Mouse (Mus musculus) right cerebral cortex, postnatal 25 days (tissue): ENCODE measurements around the gene Larp4.

Source experiments
- DNase-seq: peaks from one replicate; pipeline ENCODE4 v3.0.0; 2022

Larp4 gene

GRCm38 (mm10) chr15:100006180-100006579, 36.3 kb downstream of the Larp4 start:
- DNase-seq: no peak

DNA sequence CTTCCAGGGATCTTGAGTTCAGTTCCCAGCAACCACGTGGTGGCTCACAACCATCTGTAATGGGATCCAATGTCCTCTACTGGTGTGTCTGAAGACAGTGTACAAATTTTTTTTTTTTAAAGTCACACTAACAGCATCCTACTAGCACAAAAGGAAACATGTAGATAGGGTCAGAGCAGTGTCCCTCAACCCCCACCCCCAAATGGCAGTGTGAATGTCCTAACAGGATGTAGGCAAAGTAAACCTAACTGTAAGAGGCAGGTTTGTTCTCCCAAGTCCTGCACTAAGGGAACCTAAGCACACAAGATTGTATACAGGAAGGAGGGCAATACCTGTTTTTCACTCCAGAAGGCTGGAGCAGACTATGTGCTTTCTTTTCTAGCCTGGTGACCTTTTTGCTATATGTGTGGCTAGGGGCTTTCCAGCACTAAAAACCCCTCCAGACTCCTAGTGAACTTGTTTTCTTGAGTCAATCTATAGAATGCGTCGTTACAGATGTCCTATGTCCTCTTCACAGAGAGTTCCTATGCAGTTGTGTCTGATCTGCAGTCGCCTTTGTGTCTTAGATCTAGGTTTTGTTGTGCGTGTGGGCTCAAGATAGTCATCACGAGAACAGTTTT, 48.5 kb downstream of the Larp4 start:
- no peak for DNase-seq

- DNase-seq: no peak
These were observed 51.3 kb downstream of the Larp4 start for GRCm38 (mm10) chr15:100021175-100021574.

GRCm38 (mm10) chr15:100022923-100023322, 53.1 kb downstream of the Larp4 start:
- DNase-seq: no peak

GRCm38 (mm10) chr15:100025076-100025834, 55.4 kb downstream of the Larp4 start:
- DNase-seq: peak; percentile 25

DNA sequence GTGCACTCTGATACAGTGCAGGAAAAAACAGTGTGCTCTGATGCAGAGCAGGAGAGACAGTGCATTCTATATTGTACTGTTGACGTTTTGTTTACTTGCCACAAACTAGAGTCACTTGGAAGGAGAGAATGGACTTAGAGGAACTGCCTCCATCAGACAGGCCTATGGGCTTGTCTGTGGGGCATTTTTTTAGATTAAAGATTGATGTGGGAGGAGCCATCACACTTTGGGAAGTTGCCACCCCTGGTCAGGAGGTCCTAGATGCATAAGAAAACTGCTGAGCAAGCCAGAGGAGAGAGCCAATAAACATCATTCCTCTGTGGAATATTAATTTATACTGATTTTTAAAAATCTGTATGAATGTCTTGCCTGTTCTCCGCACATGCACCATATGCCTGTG, 58.3 kb downstream of the Larp4 start:
- no peak for DNase-seq

DNA sequence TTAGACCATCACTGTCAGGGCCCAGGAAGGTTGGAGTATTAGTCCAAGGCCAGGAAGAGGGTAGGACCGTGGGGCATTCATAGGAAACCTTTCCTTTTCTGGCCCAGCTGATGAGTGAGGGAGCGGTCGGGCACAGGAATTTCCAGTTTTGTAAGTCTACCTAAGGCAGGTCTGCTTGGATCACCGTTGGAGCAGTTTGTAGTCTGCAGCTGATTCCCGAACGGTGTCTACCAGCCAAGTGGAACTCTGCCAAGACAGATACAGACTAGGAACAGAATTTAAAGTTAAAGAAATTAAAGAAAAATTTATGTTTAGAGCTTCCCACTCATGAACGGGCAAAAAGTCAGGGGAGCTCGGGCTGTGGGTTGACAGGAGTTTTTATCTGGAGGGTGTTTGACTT, 59.6 kb downstream of the Larp4 start:
- peak; percentile 24 for DNase-seq

DNA sequence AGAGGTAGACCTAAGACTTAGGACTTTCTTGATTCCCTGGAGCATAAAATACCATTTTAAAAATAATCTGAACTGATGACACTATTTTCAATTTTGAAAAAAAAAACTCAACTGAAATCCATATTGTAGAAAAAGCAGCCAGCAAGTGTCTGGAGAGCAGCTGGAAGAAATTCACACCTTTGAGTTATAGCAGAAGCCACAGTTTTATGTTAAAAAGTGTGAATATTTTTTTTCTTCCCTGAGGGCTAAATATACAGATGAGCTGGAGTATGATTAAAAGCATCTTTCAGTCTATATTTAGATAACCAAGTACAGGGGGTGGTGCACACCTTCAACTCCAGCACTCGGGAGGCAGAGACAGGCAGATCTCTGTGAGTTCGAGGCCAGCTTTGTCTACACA, 60.0 kb downstream of the Larp4 start:
- DNase-seq: no peak

DNA sequence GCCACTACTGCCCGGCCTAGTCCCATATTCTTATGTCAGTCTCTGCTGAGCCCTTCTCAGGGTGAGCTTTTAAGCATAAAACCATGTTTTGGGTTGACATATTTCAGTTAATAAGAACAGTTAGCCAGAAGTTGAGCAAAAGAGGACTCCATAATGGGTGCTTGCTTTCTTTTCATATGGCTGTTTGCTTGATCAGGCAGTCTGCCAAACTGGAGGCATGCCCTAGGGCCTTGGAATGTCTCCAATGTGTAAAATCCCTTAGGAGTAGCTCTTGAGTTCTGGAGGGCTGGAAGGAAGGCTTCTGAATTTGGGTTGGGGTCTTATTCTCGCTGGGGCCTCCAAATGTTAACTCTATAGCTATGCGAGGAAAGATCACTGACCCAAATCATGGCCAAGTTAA, 62.7 kb downstream of the Larp4 start:
- no peak for DNase-seq

DNA sequence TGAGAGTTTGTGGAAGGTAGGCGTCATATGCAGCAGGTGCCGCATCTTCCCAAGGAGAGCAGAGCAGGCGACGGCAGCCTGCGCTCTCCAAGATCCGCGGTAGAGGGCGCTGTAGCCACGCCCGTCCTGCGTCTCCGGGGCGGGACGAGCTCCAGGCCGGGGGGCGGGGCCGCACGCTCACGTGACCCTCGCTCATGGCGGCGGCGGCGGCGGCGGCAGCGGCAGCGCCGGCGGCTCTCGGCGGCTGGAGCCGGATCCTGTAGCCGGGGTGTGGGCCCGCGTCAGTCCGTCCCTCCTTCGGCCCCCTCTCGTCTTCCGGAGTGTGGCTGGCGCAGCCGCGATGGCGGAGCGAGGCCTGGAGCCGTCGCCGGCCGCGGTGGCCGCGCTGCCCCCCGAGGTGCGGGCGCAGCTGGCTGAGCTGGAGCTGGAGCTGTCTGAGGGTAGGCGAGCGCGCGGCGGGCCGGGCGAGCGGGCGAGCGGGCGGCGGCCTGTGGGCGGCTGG, 68.7 kb downstream of the Larp4 start, which contains the start of gene Dip2b:
TSS of gene Dip2b (plus strand) at position 195 of the 502 bp plus-strand sequence.
- DNase-seq: peak; percentile 95

- DNase-seq: peak; percentile 58
These were observed 69.3 kb downstream of the Larp4 start for GRCm38 (mm10) chr15:100039001-100039701.

- peak; percentile 18 for DNase-seq
These were observed 70.8 kb downstream of the Larp4 start for GRCm38 (mm10) chr15:100040541-100041266.

DNA sequence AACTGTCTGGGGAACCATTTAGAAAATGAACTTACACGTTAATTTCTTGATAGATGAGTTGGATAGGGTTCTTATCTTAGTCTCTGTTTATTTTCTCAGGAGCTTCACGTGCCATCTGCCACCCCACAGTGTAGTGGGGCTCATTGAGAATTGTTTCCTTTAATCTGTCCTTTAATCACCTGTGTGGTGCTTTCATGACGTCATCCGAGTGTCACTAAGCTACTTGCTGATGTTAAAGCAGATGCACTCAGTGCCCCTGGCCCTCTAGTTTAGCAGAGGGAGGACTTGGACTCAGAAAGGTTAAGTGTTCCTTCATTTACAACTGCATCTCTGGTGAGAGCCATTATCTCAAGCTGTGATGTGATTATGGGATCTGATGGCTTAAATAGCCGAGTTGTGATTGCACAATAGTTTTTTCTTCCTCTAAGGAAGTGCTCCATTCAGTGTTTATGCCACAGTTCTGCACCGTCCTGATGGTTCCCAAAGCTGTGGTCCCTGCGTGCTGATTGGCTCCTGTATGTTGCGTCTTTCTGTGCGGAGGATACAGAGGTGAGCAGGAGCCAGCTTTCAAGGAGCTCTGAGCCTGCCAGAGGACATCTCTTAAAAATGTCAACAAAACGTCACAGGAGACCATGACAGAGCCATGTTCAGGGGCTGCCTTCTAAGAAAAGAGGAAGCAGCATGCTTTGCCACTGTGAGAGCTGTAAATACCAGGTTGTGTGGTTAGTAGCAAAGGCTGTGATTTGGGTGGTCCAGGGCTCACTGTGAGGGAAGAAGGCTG, 71.6 kb downstream of the Larp4 start:
- DNase-seq: no peak

- no peak for DNase-seq
These were observed 72.2 kb downstream of the Larp4 start for GRCm38 (mm10) chr15:100042048-100042400.

GRCm38 (mm10) chr15:100045576-100045975, 75.7 kb downstream of the Larp4 start:
- no peak for DNase-seq

GRCm38 (mm10) chr15:100049496-100050087, 79.7 kb downstream of the Larp4 start:
- DNase-seq: no peak

DNA sequence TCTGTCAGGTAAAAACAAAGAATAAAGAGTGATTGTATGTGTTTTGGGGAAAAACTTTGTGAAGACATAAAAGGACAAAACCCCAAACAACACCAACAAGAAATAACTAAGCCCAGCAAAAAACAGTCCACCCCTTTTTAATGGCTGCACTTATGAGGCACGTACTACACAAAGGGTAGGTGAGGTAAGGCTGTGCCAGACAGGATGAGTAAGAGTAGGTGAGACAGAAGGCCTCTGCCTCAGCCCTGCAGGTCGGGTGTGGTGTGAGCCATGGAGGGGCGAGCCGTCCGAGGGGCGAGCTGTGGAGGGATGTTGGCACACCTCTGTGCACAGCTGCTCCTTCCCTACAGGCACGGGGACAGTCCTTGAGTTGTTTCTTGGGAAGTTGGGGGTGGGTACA, 81.1 kb downstream of the Larp4 start:
- DNase-seq: no peak

GRCm38 (mm10) chr15:100052726-100053125, 82.9 kb downstream of the Larp4 start:
- DNase-seq: no peak

DNA sequence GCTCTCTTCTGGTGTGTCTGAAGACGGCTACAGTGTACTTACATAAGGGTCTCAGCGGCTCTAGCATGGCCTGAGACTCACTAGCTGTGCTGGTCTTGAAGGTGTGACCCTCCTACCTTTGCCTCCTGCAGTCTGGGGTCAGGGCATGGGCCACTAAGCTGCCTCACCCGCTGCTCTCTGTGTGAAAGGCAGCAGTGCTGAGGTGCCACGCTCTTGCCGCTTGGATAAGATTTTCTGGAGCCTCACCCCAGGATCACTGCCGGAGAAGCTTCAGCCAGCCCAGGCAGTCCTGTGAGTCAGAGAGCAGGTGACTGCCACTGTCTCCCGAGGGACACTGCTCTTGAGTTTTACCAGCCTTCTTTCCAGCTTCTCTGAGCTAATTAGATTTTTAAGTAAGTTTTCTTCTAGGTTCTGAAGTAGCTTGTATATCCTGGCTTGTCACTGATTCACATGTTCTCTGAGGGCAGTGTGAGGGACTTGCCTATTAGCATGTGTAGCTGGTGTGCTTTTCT, 86.6 kb downstream of the Larp4 start:
- DNase-seq: no peak

DNA sequence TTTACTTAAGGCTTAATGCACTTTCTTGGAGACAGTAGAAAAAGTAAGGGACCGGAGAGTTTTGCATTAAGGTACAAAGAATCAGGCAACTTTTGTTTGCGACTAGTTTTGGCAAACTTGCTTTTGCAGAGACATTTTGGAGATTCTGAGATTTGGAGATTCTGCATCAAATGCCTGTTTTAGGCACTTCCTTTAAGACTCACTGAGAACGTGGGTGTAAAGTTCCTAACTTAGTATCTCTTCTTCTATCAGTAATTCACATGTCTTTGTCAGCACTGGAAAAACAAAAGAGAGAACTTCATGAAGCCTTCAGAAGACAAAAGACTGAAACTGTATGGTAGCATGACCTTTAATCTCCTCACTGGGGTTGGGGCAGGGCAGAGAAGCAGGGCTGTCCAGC, 87.8 kb downstream of the Larp4 start:
- DNase-seq: no peak

- no peak for DNase-seq
These were observed 88.3 kb downstream of the Larp4 start for GRCm38 (mm10) chr15:100058143-100058542.

- DNase-seq: no peak
These were observed 89.0 kb downstream of the Larp4 start for GRCm38 (mm10) chr15:100058912-100059311.
